Mouse (Mus musculus) frontal cortex, adult 2 months (tissue): ENCODE measurements at regions not wholly inside any gene's neighbourhood (a gene's known extent, or its start where the extent isn't known, plus 50 kb on each side); places are given as distances from the start of the nearest gene placed in this dataset.

Experiments
- DNase-seq, 2 experiments: peaks; one replicate each; pipeline ENCODE4 v3.0.0; 2022; ENCODE audit warnings: low spot score in 1 of 2; ENCODE audit errors: extremely low spot score in 1 of 2

GRCm38 (mm10) chr8:76309200-76309599 lies 590.0 kb upstream of the Nr3c2 start:
- no peak for DNase-seq

GRCm38 (mm10) chr8:76328540-76328939 lies 570.7 kb upstream of the Nr3c2 start:
- no peak for DNase-seq

- DNase-seq: no peak
Observed at GRCm38 (mm10) chr8:76343072-76343471, 556.2 kb upstream of the Nr3c2 start.

GRCm38 (mm10) chr8:76346150-76346549 lies 553.1 kb upstream of the Nr3c2 start:
- DNase-seq: no peak

- no peak for DNase-seq
Observed at GRCm38 (mm10) chr8:76346832-76347231, 552.4 kb upstream of the Nr3c2 start.

GRCm38 (mm10) chr8:76374314-76374713 lies 524.9 kb upstream of the Nr3c2 start:
- DNase-seq: no peak

- DNase-seq: no peak
Observed at GRCm38 (mm10) chr8:76377711-76378110, 521.5 kb upstream of the Nr3c2 start.

GRCm38 (mm10) chr8:76381643-76382042 lies 517.6 kb upstream of the Nr3c2 start:
- DNase-seq: no peak

GRCm38 (mm10) chr8:76383583-76384281 lies 515.5 kb upstream of the Nr3c2 start:
- no peak for DNase-seq

GRCm38 (mm10) chr8:76384282-76384637 lies 515.0 kb upstream of the Nr3c2 start:
- peak in 1 of 2 experiments; percentile 24 for DNase-seq

GRCm38 (mm10) chr8:76392004-76392403 lies 507.2 kb upstream of the Nr3c2 start:
- DNase-seq: no peak

GRCm38 (mm10) chr8:76422459-76422858 lies 476.8 kb upstream of the Nr3c2 start:
- DNase-seq: no peak

GRCm38 (mm10) chr8:76422861-76423532 lies 476.2 kb upstream of the Nr3c2 start:
- DNase-seq: no peak

- DNase-seq: peak in 1 of 2 experiments; percentile 20
Observed at GRCm38 (mm10) chr8:76429818-76430217, 469.4 kb upstream of the Nr3c2 start.

- no peak for DNase-seq
Observed at GRCm38 (mm10) chr8:76432813-76433212, 466.4 kb upstream of the Nr3c2 start.

- DNase-seq: no peak
Observed at GRCm38 (mm10) chr8:76437951-76438350, 461.3 kb upstream of the Nr3c2 start.

GRCm38 (mm10) chr8:76474464-76475208 lies 424.6 kb upstream of the Nr3c2 start:
- DNase-seq: no peak

GRCm38 (mm10) chr8:76478966-76479365 lies 420.3 kb upstream of the Nr3c2 start:
- DNase-seq: no peak

GRCm38 (mm10) chr8:76503621-76504020 lies 395.6 kb upstream of the Nr3c2 start:
- no peak for DNase-seq

- DNase-seq: no peak
Observed at GRCm38 (mm10) chr8:76507247-76507646, 392.0 kb upstream of the Nr3c2 start.

- no peak for DNase-seq
Observed at GRCm38 (mm10) chr8:76509201-76509600, 390.0 kb upstream of the Nr3c2 start.

GRCm38 (mm10) chr8:76514132-76514531 lies 385.1 kb upstream of the Nr3c2 start:
- DNase-seq: no peak
